ENCODE assay signal across 17 mouse cellular contexts in the genomic region with DNA sequence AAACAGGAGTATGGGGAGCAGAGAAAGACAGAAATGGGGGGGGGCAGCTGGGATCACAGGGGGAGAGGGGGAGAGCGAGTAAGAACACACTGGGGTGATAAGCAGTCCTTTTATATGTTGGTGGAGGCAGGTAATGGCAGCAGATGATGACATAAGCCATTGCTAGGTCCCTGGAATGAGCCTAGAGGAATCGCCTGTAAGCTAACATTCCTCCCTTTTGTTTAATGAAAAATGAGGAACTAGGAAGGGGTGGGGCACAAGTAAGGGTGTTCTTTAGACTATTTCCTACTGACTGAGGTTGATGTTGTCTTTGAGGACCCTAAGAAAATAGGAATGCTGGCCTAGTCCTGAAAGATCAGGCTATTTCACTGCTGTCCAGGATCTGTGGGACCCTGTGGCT. TPM values are rescaled to one million over a fixed set of nuclear protein-coding genes. Genes with fewer than 3 reads are reported as not detected.
"Had no signal": no experiment of that assay in that cellular context is flagged by ENCODE, and none has a peak within 500 bp of the region (broad histone marks: within the 10 kb centered on the region; RNA-seq: fewer than 3 reads in every experiment).

No protein-coding gene starts in this region.

- H3K36me3 ChIP-seq: midbrain, embryonic 13.5 days; midbrain, embryonic 15.5 days; neural tube, embryonic 12.5 days had no signal

- H3K9ac ChIP-seq: lung, embryonic 14.5 days; midbrain, embryonic 13.5 days; midbrain, embryonic 15.5 days; neural tube, embryonic 12.5 days had no signal

- H3K27ac ChIP-seq: midbrain, embryonic 13.5 days; midbrain, embryonic 15.5 days; neural tube, embryonic 12.5 days had no signal

- H3K4me1 ChIP-seq: midbrain, embryonic 13.5 days; midbrain, embryonic 15.5 days; neural tube, embryonic 12.5 days had no signal

- ATAC-seq: midbrain, embryonic 13.5 days; midbrain, embryonic 15.5 days had no signal

- H3K27me3 ChIP-seq: midbrain, embryonic 13.5 days; midbrain, embryonic 15.5 days; neural tube, embryonic 12.5 days had no signal

- H3K9me3 ChIP-seq: megakaryocyte, embryonic 14.5 days; midbrain, embryonic 13.5 days; midbrain, embryonic 15.5 days; neural tube, embryonic 12.5 days had no signal

- DNase-seq: lung, adult 18-20 months; lung, embryonic 14.5 days; lung, postnatal 10 days; lung, postnatal 4 days; right cerebral cortex, postnatal 14 days; thymus, adult 18-20 months; thymus, postnatal 14 days; thymus, postnatal 36 days had no signal

- H3K4me3 ChIP-seq: megakaryocyte, embryonic 14.5 days; midbrain, embryonic 13.5 days; midbrain, embryonic 15.5 days; neural tube, embryonic 12.5 days had no signal

- H3K4me2 ChIP-seq: lung, embryonic 14.5 days; midbrain, embryonic 13.5 days; midbrain, embryonic 15.5 days; neural tube, embryonic 12.5 days had no signal

RNA-seq across cellular contexts. Expression of a gene that starts 39.4 kb away (rescaled TPM):
- total RNA-seq: midbrain, postnatal 0 days; monocyte, adult 5-6 weeks had no signal
- polyA plus RNA-seq: liver, embryonic 16.5 days; lung, embryonic 14.5 days; lung, embryonic 16.5 days; stomach, embryonic 14.5 days had no signal
